ENCODE assay signal across 12 mouse cellular contexts in the genomic region with DNA sequence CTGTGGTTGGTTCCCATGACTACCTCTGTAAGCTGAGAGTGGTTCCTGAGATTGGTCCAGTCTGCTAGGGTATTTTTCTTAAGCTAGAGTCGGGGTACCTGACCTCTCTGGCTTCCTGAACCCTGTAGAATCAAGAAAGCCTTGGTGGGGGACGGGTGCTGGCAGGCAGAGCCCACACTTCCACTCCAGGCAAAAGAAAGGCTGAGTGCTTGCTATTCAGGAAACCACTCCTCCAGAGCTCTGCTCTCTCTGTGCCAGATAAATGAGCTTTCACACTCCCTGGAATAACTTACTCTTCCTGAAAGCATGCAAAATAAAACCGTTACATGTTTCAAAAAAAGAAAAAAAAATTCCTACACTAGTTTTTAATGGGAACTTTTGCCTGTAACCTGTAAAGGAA. TPM values are rescaled to one million over a fixed set of nuclear protein-coding genes. Genes with fewer than 3 reads are reported as not detected.
DNase-seq lines count a peak whose midpoint lies in the region; ATAC-seq and TF ChIP-seq lines count a peak whose summit lies in the region.
"Had no signal": no experiment of that assay in that cellular context is flagged by ENCODE, and none has a peak within 500 bp of the region (broad histone marks: within the 10 kb centered on the region; RNA-seq: fewer than 3 reads in every experiment).

No protein-coding gene starts in this region.

- H3K4me1 ChIP-seq in forebrain, embryonic 10.5 days = peaks cover 40% of the 10 kb centered on the region
- peaks cover 2% of the 10 kb centered on the region; the same call in 1 of the 2 replicates for H3K4me1 ChIP-seq in forebrain, embryonic 11.5 days (replicated peaks; ENCODE audit: control insufficient read depth, insufficient read depth, low read length)
- no peaks in the 10 kb centered on the region for H3K4me1 ChIP-seq in stomach, embryonic 16.5 days (ENCODE audit: control insufficient read depth, insufficient read depth, low read length)
- peaks cover 7% of the 10 kb centered on the region for H3K4me1 ChIP-seq in intestine, embryonic 16.5 days (ENCODE audit: control insufficient read depth, insufficient read depth, low read length)

- no peak overlapping the region for H3K4me3 ChIP-seq in forebrain, embryonic 10.5 days
- H3K4me3 ChIP-seq in forebrain, embryonic 11.5 days (ENCODE audit: low read depth, low read length) = no peak overlapping the region
- H3K4me3 ChIP-seq in layer of hippocampus, adult 2 months = no peak overlapping the region; the same call in 1 of the 2 replicates
- no peak overlapping the region for H3K4me3 ChIP-seq in stomach, embryonic 16.5 days (replicated peaks; ENCODE audit: low read length)
- no peak overlapping the region for H3K4me3 ChIP-seq in intestine, embryonic 16.5 days (ENCODE audit: low read length)

- no peak for DNase-seq in forebrain, embryonic 10.5 days (ENCODE audit: extremely low spot score, low spot score)
- no peak for DNase-seq in forebrain, embryonic 11.5 days (ENCODE audit: low spot score)
- DNase-seq in layer of hippocampus, adult 2 months (ENCODE audit: low spot score in 2 of 2) = no peak
- DNase-seq in layer of hippocampus, adult 18-20 months (ENCODE audit: low spot score in 2 of 2) = no peak
- peak; percentile 51 to 59 for DNase-seq in right cerebral cortex, postnatal 10 days (ENCODE audit: low spot score in 2 of 2)
- DNase-seq in right cerebral cortex, postnatal 36 days (ENCODE audit: low spot score in 2 of 2) = no peak
- DNase-seq: adrenal gland, postnatal 14 days; cerebellum, adult 9-11 months; layer of hippocampus, adult 9-11 months; liver, postnatal 0 days had no signal

- WGBS in forebrain, embryonic 10.5 days = 34% methylated on average over 3 of the region's 3 CpGs
- WGBS in forebrain, embryonic 11.5 days = 23% methylated on average over 3 of the region's 3 CpGs
- 20% methylated on average over 3 of the region's 3 CpGs for WGBS in stomach, embryonic 16.5 days
- WGBS in intestine, embryonic 16.5 days = 27% methylated on average over 3 of the region's 3 CpGs

- H3K36me3 ChIP-seq in forebrain, embryonic 10.5 days (replicated peaks) = no peaks in the 10 kb centered on the region
- no peaks in the 10 kb centered on the region for H3K36me3 ChIP-seq in forebrain, embryonic 11.5 days (ENCODE audit: control insufficient read depth, insufficient read depth, low read length)
- H3K36me3 ChIP-seq in stomach, embryonic 16.5 days (ENCODE audit: control insufficient read depth, insufficient read depth, low read length) = no peaks in the 10 kb centered on the region
- no peaks in the 10 kb centered on the region for H3K36me3 ChIP-seq in intestine, embryonic 16.5 days (ENCODE audit: control insufficient read depth, insufficient read depth, low read length)

- H3K4me2 ChIP-seq in forebrain, embryonic 11.5 days (ENCODE audit: low read depth, low read length, severe bottlenecking) = no peak overlapping the region
- H3K4me2 ChIP-seq in stomach, embryonic 16.5 days (ENCODE audit: low read depth, low read length) = no peak overlapping the region
- H3K4me2 ChIP-seq in intestine, embryonic 16.5 days (ENCODE audit: low read depth, low read length) = no peak overlapping the region

- H3K27me3 ChIP-seq in forebrain, embryonic 10.5 days (ENCODE audit: poor library complexity, severe bottlenecking) = no peaks in the 10 kb centered on the region
- H3K27me3 ChIP-seq in forebrain, embryonic 11.5 days (ENCODE audit: control insufficient read depth, insufficient read depth, low read length) = no peaks in the 10 kb centered on the region
- no peaks in the 10 kb centered on the region for H3K27me3 ChIP-seq in stomach, embryonic 16.5 days (ENCODE audit: control insufficient read depth, insufficient read depth, low read length)
- no peaks in the 10 kb centered on the region for H3K27me3 ChIP-seq in intestine, embryonic 16.5 days (replicated peaks; ENCODE audit: control insufficient read depth, insufficient read depth, low read length)

- no peak for ATAC-seq in forebrain, embryonic 11.5 days (replicated peaks; ENCODE audit: low FRiP score)
- ATAC-seq in stomach, embryonic 16.5 days (ENCODE audit: insufficient read depth, low FRiP score) = no peak; the same call in 1 of the 2 replicates
- ATAC-seq in intestine, embryonic 16.5 days = no peak
- ATAC-seq: liver, postnatal 0 days had no signal

- H3K9me3 ChIP-seq in forebrain, embryonic 10.5 days = no peaks in the 10 kb centered on the region
- no peaks in the 10 kb centered on the region for H3K9me3 ChIP-seq in forebrain, embryonic 11.5 days (ENCODE audit: control insufficient read depth, low read length)
- no peaks in the 10 kb centered on the region for H3K9me3 ChIP-seq in stomach, embryonic 16.5 days (replicated peaks; ENCODE audit: control insufficient read depth, low read length)
- no peaks in the 10 kb centered on the region for H3K9me3 ChIP-seq in intestine, embryonic 16.5 days (ENCODE audit: control insufficient read depth, low read length)

- 0 out of 2 replicates have a peak overlapping the region, but pooled peaks have one; percentile 53 for H3K27ac ChIP-seq in forebrain, embryonic 10.5 days
- H3K27ac ChIP-seq in forebrain, embryonic 11.5 days (ENCODE audit: low read depth, low read length) = no peak overlapping the region
- H3K27ac ChIP-seq in layer of hippocampus, adult 2 months = peak overlapping the region; percentile 84
- H3K27ac ChIP-seq in stomach, embryonic 16.5 days (ENCODE audit: low read length) = 0 out of 2 replicates have a peak overlapping the region, but pooled peaks have one; percentile 3
- H3K27ac ChIP-seq in intestine, embryonic 16.5 days (ENCODE audit: low read length) = no peak overlapping the region

- TF ChIP-seq CTCF in layer of hippocampus, adult 2 months (conservative IDR thresholded peaks at IDR 0.05) = no peak

- H3K9ac ChIP-seq in forebrain, embryonic 11.5 days (ENCODE audit: low read length) = no peak overlapping the region
- H3K9ac ChIP-seq in stomach, embryonic 16.5 days (ENCODE audit: low read length) = no peak overlapping the region
- no peak overlapping the region for H3K9ac ChIP-seq in intestine, embryonic 16.5 days (ENCODE audit: low read depth, low read length)
- H3K9ac ChIP-seq: liver, postnatal 0 days had no signal

RNA-seq across cellular contexts. Expression of gene Dock4, which starts 38.5 kb away (rescaled TPM):
- 12.9 and 16.2 TPM in 2 replicates for polyA plus RNA-seq in forebrain, embryonic 10.5 days (2016; fragmentation: Nextera tagmentation; extraction: Ambion mirVana)
- polyA plus RNA-seq in forebrain, embryonic 11.5 days (2014; fragmentation: Nextera tagmentation; extraction: Ambion mirVana) = 18.7 and 19.8 TPM in 2 replicates
- 100 to 1,000 TPM; 253 to 265 TPM for total RNA-seq in layer of hippocampus, adult 2 months (2021)
- total RNA-seq in layer of hippocampus, adult 18-20 months (2021) = 100 to 1,000 TPM; 202 to 219 TPM
- polyA plus RNA-seq in stomach, embryonic 16.5 days (2015; fragmentation: Nextera tagmentation; extraction: Ambion mirVana) = 6.7 and 8.7 TPM in 2 replicates
- polyA plus RNA-seq in intestine, embryonic 16.5 days (2015; fragmentation: Nextera tagmentation; extraction: Ambion mirVana) = 3.4 and 4.2 TPM in 2 replicates

RNA-seq across cellular contexts. Expression of gene Zfp277, which starts 38.5 kb away (rescaled TPM):
- 36.6 and 37.3 TPM in 2 replicates for polyA plus RNA-seq in forebrain, embryonic 10.5 days (2016; fragmentation: Nextera tagmentation; extraction: Ambion mirVana)
- polyA plus RNA-seq in forebrain, embryonic 11.5 days (2014; fragmentation: Nextera tagmentation; extraction: Ambion mirVana) = 36.5 and 38.7 TPM in 2 replicates
- total RNA-seq in layer of hippocampus, adult 2 months (2021) = 10 to 100 TPM; 24.2 to 26.5 TPM
- total RNA-seq in layer of hippocampus, adult 18-20 months (2021) = 10 to 100 TPM; 24.0 to 26.2 TPM
- 28.7 and 30.9 TPM in 2 replicates for polyA plus RNA-seq in stomach, embryonic 16.5 days (2015; fragmentation: Nextera tagmentation; extraction: Ambion mirVana)
- 27.7 and 29.3 TPM in 2 replicates for polyA plus RNA-seq in intestine, embryonic 16.5 days (2015; fragmentation: Nextera tagmentation; extraction: Ambion mirVana)

Comparison
In these comparisons a context has a peak if more than half of its experiments do, and no peak if none do; other contexts are left out.
1. DNase-seq: peak in right cerebral cortex, postnatal 10 days (2 of 2); none in forebrain, embryonic 10.5 days (single experiment), forebrain, embryonic 11.5 days (single experiment), layer of hippocampus, adult 2 months (0 of 2), layer of hippocampus, adult 18-20 months (0 of 2) and right cerebral cortex, postnatal 36 days (0 of 2).
2. H3K27ac ChIP-seq: peak in forebrain, embryonic 10.5 days (single experiment), layer of hippocampus, adult 2 months (single experiment) and stomach, embryonic 16.5 days (single experiment); none in forebrain, embryonic 11.5 days (single experiment) and intestine, embryonic 16.5 days (single experiment).